Mouse (Mus musculus) cerebellum, adult 2 months (tissue): ENCODE results near the gene Rasa3.

Experiments used
- CTCF ChIP-seq: fragments of 200-500 bp; IDR thresholded peaks from 2 replicates; pipeline ENCODE4 v1.5.1; 2011; ENCODE audit warnings: low read depth, mild to moderate bottlenecking, control low read depth, low read length, moderate library complexity, borderline replicate concordance; ENCODE audit not compliant: insufficient read depth
- POLR2A ChIP-seq: fragments of 200-500 bp; IDR thresholded peaks from 2 replicates; pipeline ENCODE4 v1.6.1; 2011; ENCODE audit warnings: low read length, control low read depth, borderline replicate concordance; ENCODE audit not compliant: insufficient read depth

DNA sequence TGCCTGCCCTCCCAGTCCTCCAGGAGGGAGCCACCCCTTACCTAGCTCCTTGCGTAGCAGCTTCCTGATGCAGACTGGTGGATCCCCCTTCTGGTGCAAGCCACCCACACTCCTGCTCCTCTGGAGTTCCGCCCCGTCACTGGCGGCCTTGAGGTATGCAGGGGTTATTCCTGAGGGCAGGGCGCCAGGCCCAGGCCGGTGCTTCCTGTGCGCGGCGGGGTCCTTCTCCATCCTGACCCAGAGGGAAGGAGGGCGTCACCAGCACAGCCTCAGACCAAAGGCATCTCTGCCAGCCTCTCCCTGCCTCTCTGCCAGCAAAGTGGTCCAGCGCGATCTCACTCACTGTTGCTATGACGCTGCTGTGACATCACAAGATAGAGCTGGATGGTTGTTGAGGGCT, 115.3 kb downstream of the Rasa3 start, which contains the start of gene 1700029H14Rik:
- TF ChIP-seq CTCF, result no peak
- no peak for TF ChIP-seq POLR2A
